Mouse (Mus musculus): ENCODE measurements around the gene Frg2f1. TPM values are rescaled to one million over a fixed set of nuclear protein-coding genes. Genes with fewer than 3 reads are reported as not detected.

Gene Frg2f1
- total RNA-seq, 2 experiments from 2014 or later: 24.6 to 25.4 TPM

DNA sequence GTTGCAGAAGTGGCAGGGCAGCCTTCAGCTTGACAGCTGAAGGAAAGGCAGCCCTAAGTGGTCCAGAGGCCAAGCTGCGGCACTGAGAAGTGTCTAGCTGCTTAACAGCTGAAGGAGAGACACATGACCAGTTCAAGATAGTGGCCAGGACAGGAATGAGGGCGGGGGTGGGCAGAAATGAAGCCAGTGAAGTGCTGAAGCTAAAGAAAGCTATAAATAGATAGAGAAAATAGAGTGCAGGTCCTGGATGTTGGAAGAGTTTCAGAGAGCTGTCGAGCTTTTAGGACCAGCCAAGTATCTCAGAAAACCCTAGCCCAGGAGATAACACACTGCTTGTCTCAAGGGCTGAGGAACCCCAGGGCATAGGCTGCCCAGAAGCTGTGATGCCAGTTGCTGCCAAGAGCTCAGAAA lies 26.6 kb downstream of the Frg2f1 start:
- DNase-seq (ENCODE audit: low spot score in 2 of 2): no peak
- intact Hi-C loops (cut with DNase I): no loop called here

DNA sequence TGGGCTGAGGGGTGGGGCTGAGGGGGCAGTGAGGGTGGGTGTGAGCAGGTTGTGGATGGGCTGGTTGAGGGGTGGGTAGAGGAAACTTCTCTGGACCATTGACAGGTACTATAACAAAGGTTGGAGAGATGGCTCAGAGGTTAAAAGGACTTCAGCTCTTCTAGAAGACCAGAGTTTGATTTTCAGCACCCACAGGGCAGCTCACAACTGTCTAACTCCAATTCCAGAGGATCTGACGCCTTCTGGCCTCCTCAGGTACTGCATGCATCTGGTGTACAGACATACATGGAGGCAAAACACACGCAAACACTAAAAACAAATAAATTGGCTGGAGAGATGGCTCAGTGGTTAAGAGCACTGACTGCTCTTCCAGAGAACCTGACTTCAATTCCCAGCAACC lies 27.7 kb downstream of the Frg2f1 start:
- intact Hi-C loops (cut with DNase I): no loop called here
- no peak for DNase-seq (ENCODE audit: low spot score in 2 of 2)

GRCm38 (mm10) chr4:119498319-119498848 lies 40.9 kb downstream of the Frg2f1 start:
- intact Hi-C loops (cut with DNase I): no loop called here
- no peak for DNase-seq (ENCODE audit: low spot score in 2 of 2)

DNA sequence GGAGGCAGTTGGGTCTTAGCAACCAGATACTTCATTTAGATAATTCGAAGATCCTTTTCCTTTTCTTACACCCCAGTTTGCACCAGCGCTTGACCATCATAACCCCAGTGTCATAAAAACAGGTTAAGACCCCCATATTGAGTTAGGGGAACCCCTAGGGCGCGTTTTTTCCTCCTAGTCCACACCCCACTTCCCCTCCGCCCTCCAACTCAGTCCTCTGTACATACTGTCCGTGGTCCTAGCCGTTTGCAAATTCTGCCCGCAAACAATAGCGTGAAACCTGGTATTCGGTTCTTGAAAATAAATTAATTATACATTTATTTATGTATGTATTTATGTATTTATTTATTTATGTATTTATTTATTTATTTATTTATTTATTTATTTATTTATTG lies 46.4 kb downstream of the Frg2f1 start:
- DNase-seq (ENCODE audit: low spot score in 2 of 2): no peak
- intact Hi-C loops (cut with DNase I): loop anchor here (5.0 kb wide), 1 partner anchor 44 kb away; the partner anchor contains the start of genes Foxj3 and Frg2f1

- peak; percentile 44 to 66 for DNase-seq (ENCODE audit: low spot score in 2 of 2)
- intact Hi-C loops (cut with DNase I): loop anchor here (5.0 kb wide), 1 partner anchor 45 kb away; the partner anchor contains the start of genes Foxj3 and Frg2f1
Observed at GRCm38 (mm10) chr4:119492291-119492932, 46.9 kb downstream of the Frg2f1 start, which contains the start of gene Rimkla. Gene Rimkla (minus strand): TSS chr4:119492628.

GRCm38 (mm10) chr4:119490806-119491205 lies 48.5 kb downstream of the Frg2f1 start:
- intact Hi-C loops (cut with DNase I): loop anchor here (5.0 kb wide), 1 partner anchor 46 kb away; the partner anchor contains the start of genes Foxj3 and Frg2f1
- peak; percentile 56 to 75 for DNase-seq (ENCODE audit: low spot score in 2 of 2)

DNA sequence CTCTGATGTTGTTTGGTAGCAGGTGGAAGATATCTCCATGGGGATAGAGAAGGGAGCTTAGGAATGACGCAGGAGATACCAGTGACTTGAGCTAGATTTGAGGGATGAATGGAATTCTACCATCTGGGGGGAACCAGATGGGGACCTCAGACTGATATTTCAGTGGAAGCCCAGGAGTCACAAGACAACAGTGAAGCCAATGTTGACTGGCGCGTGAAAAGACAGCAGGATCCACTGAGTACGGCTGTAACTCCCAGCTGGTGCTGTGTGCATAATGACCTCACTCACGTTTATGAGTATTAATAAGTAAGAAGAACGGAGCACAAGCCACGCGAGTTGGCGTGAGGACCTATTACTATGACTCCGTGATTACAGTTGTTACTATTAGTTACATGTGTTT lies 49.7 kb downstream of the Frg2f1 start:
- DNase-seq (ENCODE audit: low spot score in 2 of 2): no peak
- intact Hi-C loops (cut with DNase I): loop anchor here (5.0 kb wide), 1 partner anchor 48 kb away; the partner anchor contains the start of genes Foxj3 and Frg2f1

DNA sequence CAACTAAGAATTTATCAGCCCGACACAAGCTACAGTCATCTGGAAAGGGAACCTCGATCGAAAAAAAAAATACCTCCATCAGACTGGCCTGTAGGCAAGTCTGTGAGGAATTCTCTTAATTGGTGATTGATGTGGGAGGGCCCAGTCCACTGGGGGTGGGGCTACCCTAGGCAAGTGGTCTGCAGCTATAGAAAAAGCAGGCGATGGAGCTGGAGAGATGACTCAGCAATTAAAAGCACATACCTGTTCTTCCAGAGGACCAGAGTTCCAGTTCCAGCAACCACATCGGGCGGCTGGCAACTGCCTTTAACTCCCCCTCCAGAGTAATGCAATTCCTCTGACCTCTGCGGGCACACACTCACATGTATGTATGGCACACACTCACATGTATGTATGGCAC lies 54.4 kb downstream of the Frg2f1 start:
- intact Hi-C loops (cut with DNase I): no loop called here
- DNase-seq (ENCODE audit: low spot score in 2 of 2): no peak

DNA sequence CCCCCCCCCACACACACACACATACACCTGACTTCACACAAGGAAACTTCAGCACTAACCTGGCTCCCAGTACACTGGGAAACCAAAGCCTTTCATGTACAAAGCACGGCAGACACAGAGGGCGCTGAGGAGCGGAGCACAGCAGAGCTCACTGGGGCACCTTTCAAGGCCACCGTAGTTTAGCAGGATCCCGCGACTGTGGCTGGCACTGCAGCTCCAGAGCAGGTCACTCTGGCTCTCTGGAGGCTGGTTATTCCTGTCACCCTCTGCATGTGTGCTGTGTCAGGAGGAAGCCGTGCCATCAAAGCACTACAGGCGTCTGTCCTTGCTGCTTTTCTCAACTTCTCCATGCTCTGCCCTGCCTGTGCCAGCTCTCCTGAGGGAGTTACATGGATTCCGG lies 56.3 kb downstream of the Frg2f1 start:
- no peak for DNase-seq (ENCODE audit: low spot score in 2 of 2)
- intact Hi-C loops (cut with DNase I): no loop called here

Other genes starting within 250 kb of the Frg2f1 start
- 100 to 1,000 TPM; 441 to 483 TPM for gene Ybx1, start 244.9 kb downstream of the Frg2f1 start, total RNA-seq (2021)
- gene Ppih, start 219.0 kb downstream of the Frg2f1 start, total RNA-seq (2021): 10 to 100 TPM; 18.0 to 19.1 TPM
- gene Ccdc30, start 124.0 kb downstream of the Frg2f1 start, total RNA-seq (2021): 10 to 100 TPM; 19.4 to 19.8 TPM
- gene Ppcs, start 117.1 kb downstream of the Frg2f1 start, total RNA-seq (2021): 1 to 10 TPM; 4.5 to 5.7 TPM
- gene Zmynd12, start 116.7 kb downstream of the Frg2f1 start, total RNA-seq (2021): under 1 TPM in 1 of 2 experiments, not detected in 1; 0.23 TPM
- gene Rimkla, start 46.9 kb downstream of the Frg2f1 start, total RNA-seq (2021): 10 to 100 TPM; 11.6 to 13.5 TPM
- gene Foxj3, start 2.5 kb downstream of the Frg2f1 start, total RNA-seq (2021): 10 to 100 TPM; 64.7 to 71.2 TPM
- not detected for gene Guca2a, start 98.2 kb upstream of the Frg2f1 start, total RNA-seq (2021)
- gene Guca2b, start 119.4 kb upstream of the Frg2f1 start, total RNA-seq (2021): not detected
- 10 to 100 TPM; 65.4 to 79.8 TPM for gene Hivep3, start 194.3 kb upstream of the Frg2f1 start, total RNA-seq (2021)

Measured in left cerebral cortex, postnatal 14 days (tissue).